Mouse (Mus musculus) cerebellum, adult 9-10 months (tissue): ENCODE data around the gene Slc7a14.

ENCODE experiments used
- DNase-seq: peaks from one replicate; pipeline ENCODE4 v3.0.0; 2022

The Slc7a14 gene

DNA sequence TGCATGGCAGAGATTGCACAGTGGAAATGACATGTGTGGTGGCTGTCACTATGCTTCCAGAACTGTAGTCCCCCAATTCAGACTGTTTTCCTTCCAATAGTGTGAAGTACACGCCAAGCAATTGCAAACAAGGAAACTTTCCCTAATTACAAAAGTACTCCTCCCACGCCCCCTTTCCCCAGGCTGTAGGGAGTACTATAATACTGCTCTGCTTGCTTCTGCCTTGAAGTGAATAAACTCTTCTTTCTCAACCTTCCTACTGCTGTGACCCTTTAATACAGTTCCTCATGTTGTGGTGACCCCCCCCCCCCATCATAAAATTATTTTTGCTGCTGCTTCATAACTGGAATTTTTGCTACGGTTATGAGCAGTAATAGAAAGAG lies 49.2 kb downstream of the Slc7a14 start:
- DNase-seq: no peak

- DNase-seq: no peak
Measured at GRCm38 (mm10) chr3:31260329-31260963, 49.7 kb downstream of the Slc7a14 start.

DNA sequence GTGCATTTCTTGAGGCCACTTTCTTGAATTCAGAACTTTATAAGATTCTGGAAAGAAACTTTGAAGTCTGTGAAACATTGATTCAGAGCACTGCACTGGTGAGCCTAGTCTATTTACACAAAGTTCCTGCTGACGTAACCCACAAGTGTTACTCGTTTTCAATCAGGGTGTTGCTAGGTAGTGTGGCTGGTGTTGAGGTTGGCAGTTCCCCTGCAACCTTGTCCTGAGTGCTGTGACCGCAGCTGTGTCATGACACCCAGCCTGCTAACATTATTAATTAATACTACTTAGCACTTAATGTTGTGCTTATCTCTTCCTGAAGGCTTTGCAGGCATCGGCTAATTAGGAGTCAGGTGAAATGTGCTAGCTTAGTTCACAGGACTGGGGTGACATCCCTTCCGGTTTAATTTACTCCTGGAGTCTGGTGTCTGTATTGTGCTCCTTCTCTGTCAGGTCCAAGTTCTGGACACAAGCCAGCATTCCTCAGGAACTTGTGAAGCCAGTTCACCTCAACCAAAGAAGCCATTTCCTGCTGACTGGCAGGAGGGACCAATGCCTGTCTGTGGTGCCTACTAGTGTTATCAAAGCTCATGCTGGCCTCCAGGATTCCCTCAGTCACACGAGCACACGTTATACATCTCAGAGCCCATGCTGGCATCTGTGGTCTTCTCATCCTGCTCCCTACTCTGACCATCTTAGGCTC lies 50.5 kb downstream of the Slc7a14 start:
- no peak for DNase-seq

DNA sequence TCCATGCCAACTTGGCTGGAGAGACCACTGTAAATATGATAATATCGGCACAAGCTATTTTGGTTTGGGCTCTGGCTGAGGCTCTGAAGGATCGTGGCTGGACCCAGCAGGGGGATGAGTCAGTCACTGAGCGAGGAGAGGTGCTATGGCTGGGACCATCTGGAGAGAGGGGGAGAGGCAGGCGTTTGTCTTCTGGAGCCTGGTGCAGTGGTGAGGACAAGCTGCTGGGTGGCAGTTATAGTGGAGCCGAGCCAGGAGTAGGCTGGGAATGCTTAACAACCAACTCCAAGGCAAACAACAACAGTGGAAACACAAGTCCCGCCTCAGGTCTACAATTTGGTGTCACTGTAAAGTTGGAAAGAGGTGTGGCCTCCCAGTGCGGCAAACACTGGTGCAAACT lies 55.8 kb downstream of the Slc7a14 start:
- DNase-seq: peak; percentile 71

DNA sequence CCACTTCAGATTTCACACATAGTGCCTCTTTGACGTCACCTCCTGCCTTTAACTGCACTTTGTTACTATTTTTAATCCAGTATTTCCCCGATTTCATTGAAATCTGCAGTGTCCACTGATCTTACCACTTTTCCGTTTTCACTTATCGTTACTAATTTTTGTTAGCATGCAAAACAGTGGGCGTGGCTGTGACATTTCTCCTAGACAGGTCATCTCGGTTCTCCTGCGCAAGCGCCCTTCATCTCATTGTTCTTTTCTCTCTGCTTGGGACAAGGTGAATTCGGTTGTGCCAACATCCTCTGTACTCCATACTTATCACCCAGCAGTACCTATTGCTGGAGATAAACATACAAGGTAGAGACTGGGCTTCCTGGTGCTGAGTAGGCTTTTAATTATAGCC lies 56.3 kb downstream of the Slc7a14 start:
- DNase-seq: no peak

GRCm38 (mm10) chr3:31252566-31252965 lies 57.6 kb downstream of the Slc7a14 start:
- DNase-seq: no peak

DNA sequence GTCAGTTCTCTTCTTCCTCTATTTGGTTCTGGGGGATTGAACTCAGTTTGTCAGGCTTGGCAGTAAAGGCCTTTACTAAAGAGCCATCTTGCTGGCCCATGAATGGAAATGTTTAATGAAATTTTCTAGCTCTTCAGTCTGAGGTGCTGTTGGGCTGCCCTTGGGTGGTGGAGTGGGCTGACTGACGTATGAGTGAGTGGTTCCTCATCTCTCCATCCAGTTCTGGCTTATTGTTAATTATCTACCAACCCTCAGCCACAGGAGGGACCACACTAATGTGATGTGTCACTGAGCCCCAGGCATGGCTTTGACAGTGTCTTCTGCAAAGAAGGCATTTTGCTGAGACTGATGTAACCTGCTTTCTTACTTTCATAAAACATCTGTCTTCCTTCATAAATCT lies 66.7 kb downstream of the Slc7a14 start:
- DNase-seq: no peak

- DNase-seq: no peak
Measured at GRCm38 (mm10) chr3:31240840-31241239, 69.3 kb downstream of the Slc7a14 start.

DNA sequence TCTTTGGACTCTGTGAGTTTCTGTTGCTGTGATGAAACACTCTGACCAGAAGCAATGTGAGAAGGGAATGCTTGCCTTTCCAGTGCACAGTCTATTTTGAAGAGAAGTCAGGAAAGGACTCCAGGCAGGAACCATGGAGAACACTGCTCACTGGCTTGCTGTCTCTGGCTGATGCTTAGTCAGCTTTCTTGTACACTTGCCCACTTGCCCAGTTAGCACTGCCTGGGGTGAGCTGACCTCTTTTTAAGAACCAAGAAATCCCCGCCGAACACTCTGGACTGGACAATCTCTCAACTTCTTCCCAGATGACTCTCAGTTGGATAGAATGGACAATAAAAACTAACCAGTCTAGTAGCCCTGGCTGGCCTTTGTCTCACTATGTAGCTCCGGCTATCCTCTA lies 70.5 kb downstream of the Slc7a14 start:
- DNase-seq: peak; percentile 71

DNA sequence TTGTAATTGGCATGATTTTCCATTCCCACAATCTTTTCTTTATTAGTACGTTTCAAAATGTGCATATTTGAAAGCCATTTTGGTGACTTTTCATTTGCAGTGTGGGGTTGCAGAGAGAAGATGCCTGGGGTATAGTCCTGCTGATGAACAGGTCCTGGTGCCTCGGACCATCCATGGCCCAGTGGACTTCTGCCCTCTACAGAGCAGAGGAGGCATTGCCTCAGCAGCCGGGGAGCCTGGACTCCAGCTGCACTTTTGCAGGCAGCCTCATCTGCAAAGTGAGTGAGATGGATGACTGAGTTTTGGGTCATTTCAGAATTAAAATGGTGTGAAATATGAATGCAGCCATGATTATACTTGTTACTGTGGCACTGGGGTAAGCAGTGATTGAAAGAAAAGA lies 72.2 kb downstream of the Slc7a14 start:
- DNase-seq: peak; percentile 59

- DNase-seq: no peak
Measured at GRCm38 (mm10) chr3:31236146-31236545, 74.0 kb downstream of the Slc7a14 start.

DNA sequence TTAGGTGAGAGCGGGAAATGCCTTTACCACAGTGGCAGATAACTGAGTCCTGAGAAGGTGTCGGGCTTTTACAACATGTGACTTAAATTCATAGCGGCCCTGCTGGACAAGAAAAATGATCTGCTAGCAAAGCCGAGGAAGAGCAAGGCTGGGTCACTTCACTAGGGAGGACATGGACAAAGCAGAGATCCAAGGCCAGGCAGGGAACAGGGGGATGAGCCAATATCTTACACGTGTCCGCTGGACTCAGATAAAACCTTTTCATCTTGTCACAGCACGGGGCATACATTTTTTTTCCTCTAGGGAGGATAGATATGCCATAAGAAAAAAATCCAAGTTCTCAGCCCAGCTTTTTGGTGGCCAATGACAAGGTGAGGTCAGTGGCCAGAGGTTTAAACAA lies 75.8 kb downstream of the Slc7a14 start:
- DNase-seq: no peak

DNA sequence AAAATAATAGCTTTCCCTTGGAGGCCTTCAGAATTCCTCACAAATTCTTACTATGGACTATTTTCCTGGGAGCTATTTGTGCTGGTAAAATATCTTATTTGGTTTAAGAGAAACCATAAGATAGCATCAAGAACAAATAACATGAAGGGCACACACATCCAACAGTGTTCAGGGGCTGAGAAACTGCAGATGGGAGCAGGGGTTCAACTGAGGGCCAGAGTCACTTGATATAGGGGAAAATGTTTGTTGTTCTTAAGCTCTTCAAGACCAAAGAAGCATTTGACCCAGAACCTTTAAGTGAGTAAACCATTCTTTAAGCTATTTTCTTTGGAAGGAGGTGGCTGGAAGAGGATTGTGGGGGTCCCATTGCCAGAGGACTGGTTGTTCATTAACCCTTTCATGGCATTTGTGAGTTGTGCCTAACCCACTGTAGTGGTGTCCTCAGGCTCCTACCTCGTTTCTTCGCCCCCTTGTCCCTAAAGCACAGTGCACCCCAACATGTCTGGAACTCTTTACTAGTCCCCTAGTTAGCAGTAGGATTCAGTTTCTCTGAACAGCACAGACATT lies 76.3 kb downstream of the Slc7a14 start:
- DNase-seq: no peak

GRCm38 (mm10) chr3:31229281-31229680 lies 80.9 kb downstream of the Slc7a14 start:
- DNase-seq: no peak

- no peak for DNase-seq
Measured at GRCm38 (mm10) chr3:31228487-31228886, 81.7 kb downstream of the Slc7a14 start.

GRCm38 (mm10) chr3:31223551-31223950 lies 86.6 kb downstream of the Slc7a14 start:
- peak; percentile 48 for DNase-seq

DNA sequence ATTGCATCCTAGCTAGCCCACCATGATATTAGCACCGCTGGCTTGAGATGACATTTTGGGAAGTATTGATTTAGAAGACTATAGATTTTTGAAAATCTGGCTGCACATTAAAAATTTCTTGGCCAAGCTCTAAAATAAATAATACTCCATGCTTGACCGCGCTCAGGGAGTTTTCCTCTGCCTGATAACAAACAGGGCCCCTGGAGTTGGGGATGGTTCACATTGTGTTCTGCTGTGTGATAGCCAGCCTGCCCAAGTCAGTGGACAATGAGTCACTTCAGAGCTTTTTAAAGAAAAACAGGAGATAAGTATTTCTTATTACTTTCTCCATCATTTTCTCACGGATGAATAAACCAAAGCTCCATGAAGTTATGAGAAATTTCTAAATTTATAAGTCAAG lies 90.1 kb downstream of the Slc7a14 start:
- DNase-seq: no peak

DNA sequence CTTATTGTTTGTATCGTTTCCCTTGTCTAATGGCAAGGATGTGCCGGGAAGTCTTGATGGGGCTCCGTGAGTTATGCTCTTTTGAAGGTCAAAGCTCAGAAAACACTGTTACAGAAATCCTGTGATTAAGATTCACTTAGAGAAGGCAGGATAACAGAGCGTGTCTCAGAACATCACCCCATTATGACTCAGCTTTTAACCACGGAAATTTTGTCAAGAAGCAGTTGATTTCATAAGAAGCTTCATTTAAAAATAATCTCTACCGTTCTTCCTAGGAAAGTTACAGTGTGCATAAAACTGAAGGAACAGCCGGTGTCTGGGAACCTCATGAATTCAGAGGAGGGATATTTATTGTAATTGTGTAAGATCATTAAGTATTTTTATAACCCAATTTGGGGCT lies 90.7 kb downstream of the Slc7a14 start:
- no peak for DNase-seq

- DNase-seq: no peak
Measured at GRCm38 (mm10) chr3:31217523-31217922, 92.7 kb downstream of the Slc7a14 start.

DNA sequence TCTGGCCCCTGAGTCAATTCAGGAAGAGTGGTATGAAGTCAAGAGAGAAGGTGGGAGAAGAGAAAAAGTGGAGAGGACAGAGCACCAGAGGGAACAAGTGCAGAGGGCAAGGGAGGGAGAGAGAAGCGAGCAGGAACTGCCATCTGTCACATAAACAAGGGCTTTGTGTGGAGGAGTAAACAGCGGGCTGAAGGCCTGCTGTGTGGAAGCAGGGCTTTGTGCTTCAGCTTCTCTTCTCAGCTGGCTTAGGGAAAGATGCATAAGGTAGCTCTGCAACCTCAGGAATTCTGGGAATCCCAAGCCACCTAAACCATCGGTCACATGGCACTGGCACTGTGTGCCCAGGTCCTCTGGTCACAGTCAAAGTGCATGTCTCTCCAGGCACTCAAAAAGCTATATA lies 96.4 kb downstream of the Slc7a14 start:
- peak; percentile 85 for DNase-seq

- no peak for DNase-seq
Measured at GRCm38 (mm10) chr3:31212205-31213038, 97.8 kb downstream of the Slc7a14 start.

GRCm38 (mm10) chr3:31209001-31209400 lies 101.2 kb downstream of the Slc7a14 start:
- DNase-seq: no peak

DNA sequence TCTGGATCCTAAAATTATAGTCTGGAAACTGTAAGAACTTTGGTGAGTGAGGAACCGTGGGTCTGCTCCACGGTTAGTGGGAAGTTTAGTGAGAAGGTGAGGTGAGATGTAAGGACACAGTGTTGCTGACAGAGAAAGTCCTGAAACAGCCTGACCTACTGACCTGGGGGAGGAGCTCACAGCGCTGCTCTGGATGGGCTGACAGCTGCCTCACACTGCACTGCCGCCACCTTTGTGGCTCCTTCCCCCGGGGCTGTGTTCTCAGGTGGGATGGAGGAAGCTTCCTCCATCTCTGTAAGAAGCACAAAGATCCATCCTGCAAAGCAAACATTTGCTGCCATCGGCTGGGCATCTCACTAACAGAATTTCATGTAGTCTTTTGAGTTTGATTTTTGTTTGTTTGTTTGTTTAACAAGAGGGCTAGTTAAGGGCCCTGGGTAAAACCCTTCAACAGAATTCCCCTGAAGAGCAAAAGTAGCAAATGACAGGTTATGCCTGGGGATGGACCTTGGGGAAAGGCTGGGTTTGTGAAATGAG lies 101.7 kb downstream of the Slc7a14 start:
- DNase-seq: no peak
